Mouse (Mus musculus) cerebellum, postnatal 4 days (tissue): ENCODE data around the gene Clcnkb.

Source experiments
- DNase-seq, 2 experiments: peaks; one replicate each; pipeline ENCODE4 v3.0.0; 2022; ENCODE audit warnings: low spot score in 2 of 2, mixed read lengths in 1 of 2

Gene Clcnkb

GRCm38 (mm10) chr4:141357811-141358210, 58.0 kb downstream of the Clcnkb start:
- no peak for DNase-seq
